Mouse (Mus musculus): ENCODE data around the gene Zmym6. TPM values are rescaled to one million over a fixed set of nuclear protein-coding genes. Genes with fewer than 3 reads are reported as not detected.
A peak's percentile ranks its signal among the peaks of the same experiment; 100 is the strongest.

The Zmym6 gene
- total RNA-seq, 2 experiments from 2014 or later, result 32.8 to 35.7 TPM

DNA sequence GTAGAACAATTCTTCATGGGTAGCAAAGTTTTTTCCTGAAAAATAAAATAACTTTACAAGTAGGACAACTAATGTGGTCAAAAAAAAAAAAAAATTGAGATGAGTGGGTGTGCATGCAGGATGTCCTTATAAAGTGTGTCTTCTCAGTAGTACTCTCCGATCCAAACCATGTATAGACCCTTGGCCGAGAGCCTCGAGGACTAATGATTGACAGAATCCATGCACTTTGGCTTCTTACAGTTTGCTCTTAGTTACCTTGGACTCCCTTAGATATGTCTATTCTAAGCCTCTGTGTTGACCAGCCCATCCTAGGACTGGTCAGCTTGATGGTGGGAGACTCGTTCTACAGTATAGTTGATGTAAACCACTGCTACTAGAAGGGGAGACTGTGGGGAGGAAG is 30.4 kb downstream of the Zmym6 start:
- intact Hi-C loops (cut with DNase I), result no loop called here
- DNase-seq (ENCODE audit: extremely low spot score in 1 of 2, low spot score in 2 of 2), result no peak

DNA sequence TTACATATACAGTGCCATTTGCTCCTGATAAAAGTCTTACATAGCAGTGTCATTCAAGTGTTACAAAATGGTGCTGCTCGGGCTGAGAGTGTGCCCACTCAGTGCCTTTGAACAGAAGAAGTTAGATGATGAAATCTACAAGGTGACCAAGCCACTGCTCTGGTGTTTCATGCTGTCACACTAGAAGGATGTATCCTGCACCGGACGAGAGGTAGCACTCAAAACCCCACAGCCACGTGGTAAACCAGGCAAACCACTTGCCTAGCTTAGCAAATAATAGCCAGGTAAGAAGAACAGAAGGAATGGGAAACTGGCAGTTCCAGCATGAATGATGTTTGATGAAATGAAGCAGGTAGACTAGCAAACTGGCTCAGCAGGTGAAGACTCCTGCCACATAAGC is 33.4 kb downstream of the Zmym6 start:
- intact Hi-C loops (cut with DNase I), result no loop called here

DNA sequence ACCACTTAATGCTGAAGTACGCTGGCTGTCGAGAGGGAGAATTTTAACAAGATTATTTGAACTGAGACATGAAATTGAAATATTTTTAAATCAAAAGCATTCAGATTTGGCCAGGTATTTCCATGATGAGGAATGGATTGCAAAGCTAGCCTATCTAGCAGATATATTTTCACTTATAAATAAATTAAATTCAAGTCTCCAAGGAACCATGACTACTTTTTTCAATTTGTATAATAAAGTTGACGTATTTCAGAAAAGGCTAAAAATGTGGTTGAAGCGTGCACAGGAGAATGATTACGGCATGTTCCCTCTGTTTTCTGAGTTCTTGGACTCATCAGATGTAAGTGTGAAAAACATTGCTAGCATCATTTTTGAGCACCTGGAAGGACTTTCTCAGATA is 46.2 kb downstream of the Zmym6 start, which contains the start of gene Tmem35b:
Gene Tmem35b (plus strand): TSS at position 301 of the 400 bp plus-strand sequence.
- no peak for DNase-seq (ENCODE audit: extremely low spot score in 1 of 2, low spot score in 2 of 2)
- intact Hi-C loops (cut with DNase I), result no loop called here

More for the DNA sequence above, 33.4 kb downstream of the Zmym6 start:
- no peak for DNase-seq (ENCODE audit: extremely low spot score in 1 of 2, low spot score in 2 of 2)

DNA sequence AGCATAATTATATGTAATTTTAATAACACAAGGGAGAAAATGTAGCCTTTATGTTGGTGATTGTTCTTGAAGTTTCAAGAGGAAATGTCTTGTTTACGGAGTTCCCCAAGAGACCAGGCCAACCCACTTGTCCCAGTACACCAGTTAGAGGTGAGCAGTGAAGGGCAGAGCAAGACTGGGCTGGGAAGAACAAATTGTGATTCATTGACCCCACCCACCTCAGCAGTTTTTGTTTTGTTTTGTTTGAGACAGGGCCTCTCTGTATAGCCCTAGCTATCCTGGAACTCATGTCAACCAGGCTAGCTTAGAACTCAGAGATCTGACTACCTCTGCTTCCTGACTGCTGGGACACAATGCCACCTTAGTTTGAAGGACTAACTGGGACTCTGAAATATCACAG is 47.1 kb downstream of the Zmym6 start:
- intact Hi-C loops (cut with DNase I), result no loop called here
- no peak for DNase-seq (ENCODE audit: extremely low spot score in 1 of 2, low spot score in 2 of 2)

DNA sequence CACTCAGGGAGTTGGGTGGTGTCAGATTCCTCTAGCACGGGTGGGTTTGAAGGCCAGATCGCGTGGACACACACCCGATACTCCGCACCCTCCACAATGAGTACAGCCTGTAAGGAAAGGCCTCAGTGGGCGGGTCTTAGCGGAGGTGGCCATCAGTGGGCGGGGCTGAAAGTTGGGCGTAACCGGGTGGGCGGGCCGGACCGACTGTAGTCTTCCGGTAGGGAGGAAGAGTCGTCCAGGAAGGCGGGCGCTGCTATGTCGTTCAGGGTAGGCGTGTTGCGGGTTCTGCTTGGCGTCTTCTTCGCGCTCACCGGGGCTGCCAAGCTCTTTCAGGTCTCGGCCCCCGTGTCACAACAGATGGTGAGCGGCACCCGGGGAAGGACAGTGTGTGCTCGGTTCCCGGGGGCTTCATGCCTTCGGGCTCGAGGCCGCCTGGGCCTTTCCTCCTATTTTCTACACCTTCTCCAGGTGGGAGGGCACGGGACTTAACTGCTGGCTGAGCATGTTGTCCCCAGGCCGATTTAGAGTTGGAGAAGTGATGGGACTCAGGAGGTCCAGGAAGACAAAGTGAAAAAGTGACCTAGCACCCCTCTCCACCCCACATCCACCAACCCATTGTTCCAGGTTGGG is 48.8 kb downstream of the Zmym6 start:
- DNase-seq (ENCODE audit: extremely low spot score in 1 of 2, low spot score in 2 of 2), result peak; percentile 34 to 90
- intact Hi-C loops (cut with DNase I), result no loop called here

DNA sequence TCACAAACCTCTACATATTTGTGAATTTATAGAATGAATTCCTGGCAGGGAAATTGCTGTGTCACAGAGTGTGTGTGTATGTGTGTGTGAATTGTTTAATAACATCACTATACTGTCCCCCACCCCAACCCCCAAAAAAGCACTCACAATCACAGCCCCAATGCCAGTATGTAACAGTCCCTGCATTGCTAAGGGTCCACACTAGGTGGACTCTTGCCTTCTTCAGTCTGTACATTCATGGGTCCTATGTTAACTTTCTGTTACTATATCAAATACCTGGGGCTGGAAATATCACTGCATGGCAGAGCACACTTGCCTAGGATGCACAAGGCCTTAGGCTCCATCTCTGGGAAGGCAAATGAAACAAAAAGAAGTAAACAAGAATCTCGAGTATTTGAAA is 57.5 kb downstream of the Zmym6 start:
- no peak for DNase-seq (ENCODE audit: extremely low spot score in 1 of 2, low spot score in 2 of 2)
- intact Hi-C loops (cut with DNase I), result no loop called here

DNA sequence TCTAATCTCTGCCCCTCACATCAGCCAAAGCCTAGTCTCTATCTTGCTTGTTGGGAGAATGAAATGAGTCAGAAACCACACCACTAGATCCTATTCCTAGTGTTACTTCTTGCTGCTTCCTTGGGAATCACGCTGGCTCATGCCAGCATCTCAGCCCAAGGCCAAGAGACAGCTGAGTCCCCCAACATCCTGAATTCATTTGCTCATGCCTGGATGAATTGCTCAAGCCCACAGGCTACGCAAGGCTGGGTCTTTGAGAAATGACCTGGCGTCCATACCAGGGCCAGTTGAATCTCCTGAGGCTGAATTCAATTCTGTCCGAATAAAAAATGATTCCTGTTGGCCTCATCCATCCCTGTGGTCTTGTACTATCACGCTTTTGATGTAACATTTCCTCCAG is 60.4 kb downstream of the Zmym6 start:
- DNase-seq (ENCODE audit: extremely low spot score in 1 of 2, low spot score in 2 of 2), result no peak
- intact Hi-C loops (cut with DNase I), result no loop called here

DNA sequence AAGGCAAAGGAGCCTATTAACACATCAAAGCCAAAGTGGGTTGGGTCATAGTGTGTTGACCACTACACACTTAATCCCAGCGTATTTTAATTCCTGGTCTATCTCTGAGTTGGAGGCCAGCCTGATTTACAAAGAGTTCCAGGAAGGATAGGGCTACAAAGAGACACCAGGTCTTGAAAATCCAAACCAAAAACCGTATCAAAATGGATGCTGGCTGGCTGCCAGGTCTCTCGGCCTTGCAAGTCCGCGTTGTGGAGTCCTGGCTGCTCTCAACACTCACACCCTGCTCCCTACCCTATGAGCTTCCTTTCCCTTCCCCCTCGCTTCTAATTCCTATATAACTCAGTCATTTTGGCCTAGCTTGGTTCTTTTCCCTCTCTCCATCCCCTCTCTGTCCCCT is 61.3 kb downstream of the Zmym6 start:
- peak in 1 of 2 experiments; percentile 32 for DNase-seq (ENCODE audit: extremely low spot score in 1 of 2, low spot score in 2 of 2)
- intact Hi-C loops (cut with DNase I), result no loop called here

DNA sequence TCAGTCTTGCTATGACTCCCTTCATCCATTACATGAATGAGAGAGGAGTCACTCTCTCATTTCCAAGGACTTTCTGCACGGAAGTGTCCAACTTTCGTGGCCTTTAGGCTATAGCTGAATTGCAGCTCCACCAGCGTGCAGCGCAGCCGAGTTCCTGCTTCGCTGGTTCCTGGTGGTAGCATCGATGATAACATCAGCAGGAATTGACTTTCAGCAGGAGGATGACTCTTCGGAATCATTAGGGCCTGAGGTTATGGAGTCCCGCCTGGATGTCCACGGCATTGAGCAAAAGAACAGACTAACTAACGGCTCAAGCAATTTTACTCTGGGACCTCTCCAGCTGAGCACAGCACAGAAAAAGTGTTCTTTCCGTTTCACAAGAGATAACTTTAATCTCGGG is 72.8 kb downstream of the Zmym6 start:
- intact Hi-C loops (cut with DNase I), result loop anchor here (10.0 kb wide), 1 partner anchor 165 kb away; the partner anchor contains the start of gene Gja4
- no peak for DNase-seq (ENCODE audit: extremely low spot score in 1 of 2, low spot score in 2 of 2)

DNA sequence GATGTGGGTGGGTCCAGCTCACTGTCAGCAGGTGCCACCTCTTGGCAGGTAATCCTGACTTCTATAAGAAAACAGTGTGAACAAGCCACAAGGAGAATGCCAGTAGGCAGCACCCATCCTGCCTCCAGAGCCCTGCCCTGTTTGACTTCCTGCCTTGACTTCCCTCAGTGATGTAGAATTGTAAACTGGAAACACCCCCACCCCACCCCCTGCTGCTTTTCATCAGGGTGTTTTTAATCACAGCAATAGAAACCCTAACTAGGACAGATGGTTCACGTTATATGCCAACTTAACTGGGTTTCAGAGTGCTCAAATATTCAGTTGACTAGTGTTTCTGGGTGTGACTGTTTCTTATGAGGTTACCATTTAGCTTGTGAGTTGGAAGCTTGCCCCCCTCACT is 76.2 kb downstream of the Zmym6 start:
- intact Hi-C loops (cut with DNase I), result loop anchor here (10.0 kb wide), 1 partner anchor 161 kb away; the partner anchor contains the start of gene Gja4
- no peak for DNase-seq (ENCODE audit: extremely low spot score in 1 of 2, low spot score in 2 of 2)

DNA sequence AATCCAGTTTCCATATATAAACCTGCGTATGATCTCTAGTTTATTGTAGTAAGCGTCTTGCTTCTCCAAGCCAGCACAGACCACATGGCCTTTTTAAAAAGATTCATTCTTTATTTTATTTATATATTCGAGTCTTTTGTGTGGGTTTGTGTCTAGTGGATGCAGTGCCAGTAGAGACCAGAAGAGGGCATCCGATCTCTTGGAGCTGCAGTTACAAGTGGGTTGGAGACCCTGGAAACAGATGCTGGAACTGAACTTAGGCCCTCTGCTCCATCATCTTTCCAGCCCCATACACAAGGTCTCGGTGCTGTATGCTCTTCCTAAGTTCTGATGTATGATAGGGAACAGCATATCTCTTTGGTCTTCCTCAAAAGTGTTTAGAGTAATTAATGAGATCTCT is 78.6 kb downstream of the Zmym6 start:
- intact Hi-C loops (cut with DNase I), result loop anchor here (10.0 kb wide), 1 partner anchor 159 kb away; the partner anchor contains the start of gene Gja4
- DNase-seq (ENCODE audit: extremely low spot score in 1 of 2, low spot score in 2 of 2), result no peak

DNA sequence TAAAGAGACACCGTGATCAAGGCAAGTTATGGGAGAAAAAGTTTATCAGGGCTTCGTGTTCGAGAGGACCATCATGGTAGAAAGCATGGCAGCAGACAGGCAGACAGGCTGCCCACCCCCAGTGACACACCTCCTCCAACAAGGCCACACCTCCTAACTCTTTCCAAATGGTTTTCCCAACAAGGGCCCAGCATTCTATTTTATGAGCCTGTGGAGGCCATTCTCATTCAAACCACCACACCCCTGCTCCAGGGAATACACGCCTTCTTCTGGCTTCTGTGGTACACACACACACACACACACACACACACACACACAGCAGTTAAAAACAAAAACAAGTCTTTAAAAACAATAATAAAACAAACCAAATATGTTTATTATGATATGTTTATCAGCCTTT is 80.6 kb downstream of the Zmym6 start:
- DNase-seq (ENCODE audit: extremely low spot score in 1 of 2, low spot score in 2 of 2), result no peak
- intact Hi-C loops (cut with DNase I), result loop anchor here (10.0 kb wide), 1 partner anchor 157 kb away; the partner anchor contains the start of gene Gja4

DNA sequence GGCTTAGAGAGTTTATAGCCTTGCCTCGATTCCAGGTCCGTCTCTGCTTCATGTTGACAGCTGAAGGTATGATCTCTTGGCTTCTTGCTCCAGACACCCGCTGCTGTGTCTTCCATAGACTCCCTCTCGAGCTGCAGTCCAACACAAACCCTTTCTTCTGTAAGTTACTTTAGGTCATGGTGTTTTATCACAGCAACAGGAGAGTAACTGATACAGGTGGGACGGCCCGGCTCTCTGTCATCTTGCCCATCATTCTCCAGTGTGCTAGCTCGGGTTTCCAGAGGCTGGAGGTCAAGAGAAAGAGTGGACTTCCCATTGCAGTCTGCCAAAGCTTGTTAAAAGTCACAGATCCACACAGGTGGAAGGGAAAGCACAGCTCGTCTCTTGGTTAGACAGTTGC is 86.7 kb downstream of the Zmym6 start:
- intact Hi-C loops (cut with DNase I), result no loop called here
- DNase-seq (ENCODE audit: extremely low spot score in 1 of 2, low spot score in 2 of 2), result no peak

DNA sequence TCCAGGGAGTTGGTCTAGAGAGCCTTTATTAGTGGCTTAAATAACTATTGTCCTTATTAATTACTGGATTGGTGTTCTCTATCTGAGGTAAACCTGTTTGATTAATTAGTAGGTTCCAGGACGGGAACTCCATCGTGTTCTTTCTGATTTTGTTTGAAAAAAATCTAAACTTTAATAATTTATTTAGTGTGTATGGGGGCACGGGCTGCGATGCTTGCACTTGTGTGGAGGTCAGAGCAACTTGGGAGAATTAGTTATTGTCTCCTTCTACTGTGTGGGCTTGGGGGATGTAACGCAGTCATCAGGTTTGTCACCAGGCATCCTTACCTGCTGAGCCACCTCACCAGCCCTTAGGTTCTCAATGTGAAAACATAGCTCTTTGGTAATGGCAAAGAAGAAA is 89.9 kb downstream of the Zmym6 start:
- intact Hi-C loops (cut with DNase I), result no loop called here
- DNase-seq (ENCODE audit: extremely low spot score in 1 of 2, low spot score in 2 of 2), result no peak

DNA sequence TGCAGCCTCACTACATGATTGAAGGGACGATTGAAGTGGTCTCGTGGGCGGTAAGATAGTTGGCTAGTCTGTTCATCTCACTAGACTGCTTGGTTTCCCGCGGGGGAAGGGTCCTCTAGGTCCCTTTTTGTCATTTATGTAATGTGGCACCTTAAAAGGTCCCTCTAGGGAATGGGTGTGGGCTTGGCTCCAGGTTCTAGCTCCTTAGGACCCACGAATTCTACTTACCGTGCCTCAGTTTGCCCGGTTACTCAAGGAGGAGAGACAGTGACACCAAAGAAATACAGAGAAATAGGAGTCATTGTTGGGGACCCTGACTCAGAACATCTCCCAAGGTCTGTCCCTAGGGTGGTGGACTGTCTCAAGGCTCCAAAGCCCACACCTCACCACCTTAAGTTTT is 90.5 kb downstream of the Zmym6 start:
- intact Hi-C loops (cut with DNase I), result no loop called here
- no peak for DNase-seq (ENCODE audit: extremely low spot score in 1 of 2, low spot score in 2 of 2)

DNA sequence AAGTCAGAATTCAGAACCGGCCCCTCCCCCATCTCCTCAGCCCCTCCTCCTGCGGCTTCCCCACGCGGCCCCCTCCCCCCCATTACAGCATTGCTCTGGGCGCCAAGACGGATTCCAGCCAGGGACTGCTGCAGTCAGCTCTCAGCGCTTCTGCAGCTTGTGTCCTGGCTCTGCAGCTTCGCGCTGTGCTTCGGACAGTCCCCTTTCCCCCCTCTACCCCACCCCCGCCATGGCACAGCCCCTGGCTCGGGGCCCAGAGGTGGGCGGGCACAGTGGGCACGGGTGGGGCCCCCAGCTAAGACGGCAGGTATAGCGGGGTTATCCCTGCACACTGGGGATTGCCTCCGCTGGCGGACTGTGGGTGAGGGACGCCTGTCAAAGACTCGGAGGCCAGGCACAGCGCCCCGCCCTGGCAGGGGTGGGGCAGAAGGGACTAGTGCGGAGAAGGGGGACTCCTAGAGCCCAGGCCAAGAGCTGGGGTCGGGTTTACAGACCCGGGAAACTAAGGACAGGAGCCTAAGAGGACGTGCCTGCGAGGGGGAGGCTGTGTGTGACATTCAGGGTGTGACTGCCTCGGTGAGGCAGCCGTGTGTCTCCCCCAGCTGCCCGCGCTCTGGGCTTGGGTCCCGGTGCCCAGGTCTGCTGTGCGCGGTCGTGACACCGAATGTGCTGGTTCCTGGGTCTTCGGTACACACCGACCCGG is 91.2 kb downstream of the Zmym6 start:
- intact Hi-C loops (cut with DNase I), result no loop called here
- peak in 1 of 2 experiments; percentile 82 for DNase-seq (ENCODE audit: extremely low spot score in 1 of 2, low spot score in 2 of 2)

DNA sequence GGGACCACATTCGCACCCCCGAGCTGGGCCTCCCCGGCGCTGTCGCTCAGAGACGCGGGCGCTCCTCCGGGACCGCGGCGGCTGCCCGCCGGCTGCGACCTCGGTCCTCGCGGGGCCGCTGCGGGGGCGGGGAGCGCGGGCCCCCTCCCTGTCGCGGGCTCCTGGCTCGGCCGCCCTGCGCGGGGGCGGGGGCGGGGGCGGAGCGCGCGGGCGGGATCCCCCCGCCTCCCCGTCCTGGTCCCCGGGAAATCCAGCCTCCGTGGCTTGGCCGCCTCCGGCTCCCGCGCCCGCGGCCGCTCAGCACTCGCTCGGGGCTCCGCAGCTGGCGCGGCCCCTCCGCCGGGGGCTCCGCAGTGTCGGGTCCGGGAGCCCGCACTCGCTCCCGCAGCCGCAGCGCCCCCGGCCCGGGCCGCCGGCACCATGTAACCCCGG is 91.7 kb downstream of the Zmym6 start, which contains the start of gene Dlgap3:
Gene Dlgap3 (plus strand): TSS at position 291 of the 432 bp plus-strand sequence.
- intact Hi-C loops (cut with DNase I), result no loop called here
- peak in 1 of 2 experiments; percentile 65 for DNase-seq (ENCODE audit: extremely low spot score in 1 of 2, low spot score in 2 of 2)

DNA sequence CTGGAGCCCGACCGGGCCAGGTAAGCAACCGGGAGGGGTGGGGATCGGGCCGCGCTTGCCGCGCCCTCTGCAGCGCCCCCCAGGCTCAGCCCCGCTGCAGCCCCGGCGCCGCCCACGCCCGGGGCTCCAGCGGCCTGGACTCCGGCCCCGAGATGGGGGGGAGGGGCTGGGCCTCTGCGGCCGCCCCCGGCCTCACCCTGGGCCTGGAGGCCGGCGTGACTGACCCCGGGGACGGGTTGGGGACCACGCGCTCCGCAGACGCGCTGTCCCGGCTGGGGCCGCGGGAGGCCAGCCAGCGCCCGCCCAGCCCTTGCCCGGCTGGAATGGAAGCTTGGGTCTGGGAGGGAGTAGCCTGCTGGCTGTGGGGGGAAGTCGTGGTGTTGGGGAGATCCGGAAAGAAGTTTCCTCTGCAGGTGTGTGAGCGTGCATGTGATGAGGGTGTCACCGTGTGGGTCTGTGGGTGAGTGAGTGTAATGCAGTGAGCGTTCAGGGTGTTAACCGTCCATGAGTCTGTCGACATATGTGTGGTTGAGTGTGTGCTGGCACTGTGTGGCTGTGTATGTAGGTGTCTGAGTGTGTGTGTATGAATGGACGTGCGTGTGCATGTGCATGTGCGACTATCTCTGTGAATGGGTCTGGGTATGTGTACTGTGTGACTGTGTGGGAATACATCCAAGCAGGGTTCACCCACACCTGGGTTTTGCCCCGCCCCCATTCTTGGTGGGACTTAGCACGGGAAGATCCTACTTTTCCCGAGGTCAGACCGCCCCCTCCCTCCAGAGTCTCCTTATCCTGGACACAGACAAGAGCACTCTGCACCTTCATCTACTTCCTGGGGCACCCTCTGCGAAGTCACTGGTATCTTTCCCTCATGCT is 92.4 kb downstream of the Zmym6 start:
- DNase-seq (ENCODE audit: extremely low spot score in 1 of 2, low spot score in 2 of 2), result peak in 1 of 2 experiments; percentile 58
- intact Hi-C loops (cut with DNase I), result loop anchor here (5.0 kb wide), 2 partner anchors 68 to 92 kb away; partner anchors contain the start of gene Zmym6

DNA sequence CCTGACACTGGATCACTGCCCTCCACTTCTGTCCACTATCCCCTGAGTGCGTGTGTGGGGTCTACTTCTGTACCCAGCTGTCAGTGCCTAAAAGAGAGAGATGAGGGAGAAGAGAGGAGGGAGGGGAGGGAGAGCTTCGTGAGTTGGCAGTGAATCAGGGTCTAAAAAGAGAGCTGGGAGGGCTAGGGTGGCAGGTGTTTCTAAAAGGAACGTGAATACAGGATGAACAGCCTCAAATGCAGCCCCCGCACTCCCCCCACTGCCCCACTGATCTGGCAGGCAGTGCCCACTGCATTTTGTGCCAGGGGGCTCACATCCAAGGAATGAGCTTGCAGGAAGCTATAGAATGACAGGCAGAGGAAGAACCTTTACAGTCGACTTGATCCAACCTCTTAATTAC is 93.7 kb downstream of the Zmym6 start:
- DNase-seq (ENCODE audit: extremely low spot score in 1 of 2, low spot score in 2 of 2), result peak in 1 of 2 experiments; percentile 71
- intact Hi-C loops (cut with DNase I), result loop anchor here (5.0 kb wide), 2 partner anchors 66 to 94 kb away; partner anchors contain the start of gene Zmym6
